Mouse (Mus musculus): ENCODE results near the gene Olfr676.

GRCm38 (mm10) chr7:105080905-105081304, 48.4 kb downstream of the Olfr676 start, which contains the start of gene Olfr679:
- TF ChIP-seq CTCF (IDR thresholded peaks at IDR 0.05) = no peak
- no peak for TF ChIP-seq EP300 (IDR thresholded peaks at IDR 0.05; ENCODE audit: insufficient read depth, low read depth, low read length)

All from heart, adult 2 months (tissue).